Mouse (Mus musculus) CH12.LX (cell line): ENCODE results near the gene Gm49387. TPM values are rescaled to one million over a fixed set of nuclear protein-coding genes. Genes with fewer than 3 reads are reported as not detected.

ENCODE experiments used
- DNase-seq: peaks from one replicate; pipeline ENCODE4 v3.0.0-alpha.2; 2013; ENCODE audit errors: extremely low read depth
- H3K27ac ChIP-seq: 2 replicates; pipeline ENCODE4 v1.5.1; 2012; ENCODE audit warnings: low read depth, mild to moderate bottlenecking, control low read depth, moderate library complexity; ENCODE audit not compliant: insufficient read depth
- H3K27me3 ChIP-seq: replicated peaks from 2 replicates; pipeline ENCODE3; 2012; ENCODE audit warnings: inconsistent platforms
- H3K36me3 ChIP-seq, 2 experiments: replicated peaks in 1 of 2; 2 replicates each; pipeline versions ENCODE3 to v1.6.1; 2012; ENCODE audit warnings: inconsistent platforms in 1 of 2, low read length in 1 of 2, mild to moderate bottlenecking in 1 of 2, mixed read lengths in 1 of 2, moderate library complexity in 1 of 2; ENCODE audit not compliant: control insufficient read depth in 1 of 2, insufficient read depth in 1 of 2
- H3K4me1 ChIP-seq, 2 experiments: 2 replicates each; pipeline ENCODE4 v1.6.1; 2012; ENCODE audit warnings: inconsistent platforms in 1 of 2, moderate library complexity in 1 of 2; ENCODE audit not compliant: insufficient read depth in 2 of 2, control insufficient read depth in 1 of 2
- H3K4me2 ChIP-seq: 2 replicates; pipeline ENCODE4 v1.6.1; 2012; ENCODE audit warnings: low read depth, mild to moderate bottlenecking, control low read depth; ENCODE audit not compliant: poor library complexity, insufficient read depth, severe bottlenecking
- H3K4me3 ChIP-seq, 3 experiments: fragments of 150-350 bp in 1 of 3; sonication (generic) in 1 of 3; replicated peaks in 1 of 3; 2 replicates each; pipeline versions ENCODE3 to v1.5.1; 2011 to 2012; ENCODE audit warnings: low read depth in 2 of 3, low read length in 2 of 3, mild to moderate bottlenecking in 2 of 3, moderate library complexity in 2 of 3, control low read depth in 1 of 3, improper control_type of control experiment in 1 of 3, inconsistent platforms in 1 of 3, mixed read lengths in 1 of 3; ENCODE audit not compliant: poor library complexity in 1 of 3
- H3K79me2 ChIP-seq: replicated peaks from 2 replicates; pipeline ENCODE4 v1.6.1; 2012; ENCODE audit warnings: mild to moderate bottlenecking, moderate library complexity; ENCODE audit not compliant: control insufficient read depth, poor library complexity, insufficient read depth, severe bottlenecking; ENCODE audit errors: extremely low read depth
- H3K9ac ChIP-seq: 2 replicates; pipeline ENCODE4 v1.6.1; 2012; ENCODE audit warnings: low read depth, mild to moderate bottlenecking, control low read depth, moderate library complexity; ENCODE audit not compliant: insufficient read depth
- H3K9me3 ChIP-seq: replicated peaks from 2 replicates; pipeline ENCODE3; 2012; ENCODE audit warnings: low read length, inconsistent platforms, mixed read lengths
- CHD1 ChIP-seq: IDR thresholded peaks from 2 replicates; pipeline ENCODE4 v1.6.1; 2012; ENCODE audit warnings: low read depth, low read length, improper control_type of control experiment, inconsistent platforms
- CHD2 ChIP-seq: IDR thresholded peaks from 2 replicates; pipeline ENCODE4 v1.6.1; 2011; ENCODE audit warnings: low read length, improper control_type of control experiment
- CTCF ChIP-seq, 2 experiments: IDR thresholded peaks in 1 of 2; conservative IDR thresholded peaks in 1 of 2; 2 replicates each; pipeline ENCODE4 v1.5.1; 2011 to 2012; ENCODE audit warnings: low read depth in 2 of 2, low read length in 2 of 2, improper control_type of control experiment in 1 of 2, inconsistent platforms in 1 of 2, mild to moderate bottlenecking in 1 of 2, moderate library complexity in 1 of 2
- E2F4 ChIP-seq: IDR thresholded peaks from 2 replicates; pipeline ENCODE4 v1.6.1; 2011; ENCODE audit warnings: low read depth, low read length, improper control_type of control experiment; ENCODE audit not compliant: insufficient replicate concordance
- ELF1 ChIP-seq: IDR thresholded peaks from 2 replicates; pipeline ENCODE4 v1.6.1; 2014; ENCODE audit warnings: low read depth, mild to moderate bottlenecking, inconsistent platforms, low read length, improper control_type of control experiment
- EP300 ChIP-seq: IDR thresholded peaks from 2 replicates; pipeline ENCODE4 v1.6.1; 2011; ENCODE audit warnings: low read length, improper control_type of control experiment
- IRF4 ChIP-seq: IDR thresholded peaks from 2 replicates; pipeline ENCODE4 v1.6.1; 2014; ENCODE audit warnings: low read depth, mild to moderate bottlenecking, inconsistent platforms, low read length, improper control_type of control experiment
- JUN ChIP-seq: IDR thresholded peaks from 2 replicates; pipeline ENCODE4 v1.6.1; 2011; ENCODE audit warnings: low read depth, mild to moderate bottlenecking, low read length, improper control_type of control experiment, moderate library complexity; ENCODE audit not compliant: insufficient read depth
- JUND ChIP-seq: conservative IDR thresholded peaks from 2 replicates; pipeline ENCODE4 v1.6.1; 2011; ENCODE audit warnings: low read depth, low read length, improper control_type of control experiment
- KAT2A ChIP-seq: IDR thresholded peaks from 2 replicates; pipeline ENCODE4 v1.6.1; 2012; ENCODE audit warnings: low read length, improper control_type of control experiment, inconsistent platforms; ENCODE audit not compliant: insufficient replicate concordance
- MAFK ChIP-seq: IDR thresholded peaks from 2 replicates; pipeline ENCODE4 v1.6.1; 2011; ENCODE audit warnings: low read length, improper control_type of control experiment; ENCODE audit not compliant: insufficient replicate concordance
- MXI1 ChIP-seq: IDR thresholded peaks from 2 replicates; pipeline ENCODE4 v1.6.1; 2011; ENCODE audit warnings: mild to moderate bottlenecking, low read depth, low read length, improper control_type of control experiment
- NELFE ChIP-seq: IDR thresholded peaks from 2 replicates; pipeline ENCODE4 v1.6.1; 2011; ENCODE audit warnings: low read depth, low read length, improper control_type of control experiment
- POLR2AphosphoS2 ChIP-seq: IDR thresholded peaks from 2 replicates; pipeline ENCODE4 v1.6.1; 2011; ENCODE audit warnings: low read depth, low read length, improper control_type of control experiment
- RAD21 ChIP-seq: IDR thresholded peaks from 2 replicates; pipeline ENCODE4 v1.6.1; 2011; ENCODE audit warnings: low read depth, mild to moderate bottlenecking, low read length, improper control_type of control experiment, moderate library complexity
- RCOR1 ChIP-seq: conservative IDR thresholded peaks from 2 replicates; pipeline ENCODE4 v1.6.1; 2012; ENCODE audit warnings: low read depth, mild to moderate bottlenecking, inconsistent platforms, low read length, improper control_type of control experiment
- SIN3A ChIP-seq: IDR thresholded peaks from 2 replicates; pipeline ENCODE4 v1.6.1; 2012; ENCODE audit warnings: low read length, improper control_type of control experiment, inconsistent platforms
- SMC3 ChIP-seq: IDR thresholded peaks from 2 replicates; pipeline ENCODE4 v1.6.1; 2011; ENCODE audit warnings: low read depth, low read length, improper control_type of control experiment
- TBP ChIP-seq: conservative IDR thresholded peaks from 2 replicates; pipeline ENCODE4 v1.6.1; 2011; ENCODE audit warnings: low read depth, low read length, improper control_type of control experiment
- TCF12 ChIP-seq: IDR thresholded peaks from 2 replicates; pipeline ENCODE4 v1.6.1; 2014; ENCODE audit warnings: low read depth, mild to moderate bottlenecking, inconsistent platforms, low read length, improper control_type of control experiment
- ZC3H11A ChIP-seq: IDR thresholded peaks from 2 replicates; pipeline ENCODE4 v1.6.1; 2012; ENCODE audit warnings: low read depth, mild to moderate bottlenecking, inconsistent platforms, low read length, improper control_type of control experiment
- ZKSCAN1 ChIP-seq: IDR thresholded peaks from 2 replicates; pipeline ENCODE4 v1.6.1; 2012; ENCODE audit warnings: low read depth, inconsistent platforms, low read length, improper control_type of control experiment, borderline replicate concordance
- ZMIZ1 ChIP-seq: IDR thresholded peaks from 2 replicates; pipeline ENCODE4 v1.6.1; 2012; ENCODE audit warnings: low read depth, mild to moderate bottlenecking, inconsistent platforms, low read length, improper control_type of control experiment
- ZNF384 ChIP-seq: IDR thresholded peaks from 2 replicates; pipeline ENCODE4 v1.6.1; 2012; ENCODE audit warnings: low read depth, low read length, improper control_type of control experiment, inconsistent platforms
- dilution Hi-C: fragments of 300-500 bp; cut with MboI; formaldehyde crosslinking; loops from 2 replicates; pipeline ENCODE4 v1.14.3; 2020; ENCODE audit warnings: low sequenced_read_pairs; ENCODE audit not compliant: extremely low pct_unique_long_range_greater_than_20kb, extremely low pct_ligation_motif_present
- in situ Hi-C: fragments of 300-500 bp; cut with MboI; formaldehyde crosslinking; loops from 3 replicates; pipeline ENCODE4 v1.14.3; 2019; ENCODE audit warnings: low sequenced_read_pairs, low pct_ligation_motif_present, low pct_unique_long_range_greater_than_20kb, mixed read lengths
- polyA plus RNA-seq: library from polyadenylated mRNA; unstranded; fragments of >175 nt; gene quantifications from 2 replicates; pipeline ENCODE4 v1.2.1, GENCODE M21; 2012; ENCODE audit warnings: low read depth; ENCODE audit not compliant: insufficient read length
- total RNA-seq, 2 experiments: library from RNA; depleted of rRNA; stranded (reverse); fragments of 300-350 nt in 1 of 2; fragments of >200 nt in 1 of 2; gene quantifications; 2 replicates each; pipeline ENCODE4 v1.2.3; 2012 to 2014

Gm49387 gene
- total and polyA plus RNA-seq, 3 experiments: 0.71 TPM; not detected in 2

- Histone ChIP-seq H3K36me3 (peaks cover 3 to 17% of the 10 kb centered on the region in 2 experiments), H3K9ac (no peak overlapping the region), H3K79me2 (no peaks in the 10 kb centered on the region), H3K27ac (no peak overlapping the region), H3K9me3 (no peaks in the 10 kb centered on the region), H3K4me3 (no peak overlapping the region), H3K4me2 (0 out of 2 replicates have a peak overlapping the region, but pooled peaks have one; percentile 46), H3K4me1 (peaks cover 0 to 9% of the 10 kb centered on the region in 2 experiments; a peak in 1 of 4 replicates), H3K27me3 (no peaks in the 10 kb centered on the region)
- dilution Hi-C loops: no loop called here
- TF ChIP-seq SMC3: peak; percentile 87
- TF ChIP-seq NELFE: peak; percentile 29; the same call in 1 of the 2 replicates
- no peak for TF ChIP-seq MAFK
- TF ChIP-seq E2F4: no peak
- no peak for TF ChIP-seq SIN3A
- TF ChIP-seq ZKSCAN1: no peak
- TF ChIP-seq MXI1: no peak
- no peak for TF ChIP-seq ZNF384
- TF ChIP-seq ZC3H11A: peak; percentile 65
- TF ChIP-seq IRF4: peak; percentile 49; the same call in 1 of the 2 replicates
- peak; percentile 89 for TF ChIP-seq RAD21
- no peak for TF ChIP-seq RCOR1
- TF ChIP-seq EP300: no peak
- TF ChIP-seq ELF1: 0 out of 2 replicates have a peak, but pooled peaks have one; percentile 9
- TF ChIP-seq CTCF (conservative IDR thresholded peaks at IDR 0.05 in 1 of 2, IDR thresholded peaks at IDR 0.05 in 1 of 2; ENCODE audit: low read depth in 2 of 2, low read length in 2 of 2): peak; percentile 18 to 88; a peak in 2 of 4 replicates
- no peak for TF ChIP-seq KAT2A
- no peak for TF ChIP-seq CHD2
- TF ChIP-seq JUN: no peak
- TF ChIP-seq TCF12: 0 out of 2 replicates have a peak, but pooled peaks have one; percentile 32
- DNase-seq: no peak
- in situ Hi-C loops: loop anchor here (10.0 kb wide), 1 partner anchor 266 kb away; no protein-coding TSS in a partner anchor
Observed at GRCm38 (mm10) chr14:31519165-31519564, 121.5 kb downstream of the Gm49387 start.

GRCm38 (mm10) chr14:31515895-31516294 lies 124.8 kb downstream of the Gm49387 start:
- peaks cover 0 to 4% of the 10 kb centered on the region in 2 experiments for H3K36me3 ChIP-seq
- H3K27me3 ChIP-seq: no peaks in the 10 kb centered on the region
- H3K4me3 ChIP-seq: no peak overlapping the region
- dilution Hi-C loops (no loop called here), in situ Hi-C loops (loop anchor here (10.0 kb wide), 1 partner anchor 269 kb away; no protein-coding TSS in a partner anchor)
- H3K27ac ChIP-seq: no peak overlapping the region
- peaks cover 0 to 9% of the 10 kb centered on the region in 2 experiments; a peak in 1 of 4 replicates for H3K4me1 ChIP-seq
- no peaks in the 10 kb centered on the region for H3K9me3 ChIP-seq
- no peak for DNase-seq
- no peak overlapping the region for H3K9ac ChIP-seq
- H3K79me2 ChIP-seq: no peaks in the 10 kb centered on the region
- TF ChIP-seq POLR2AphosphoS2: no peak
- TF ChIP-seq RCOR1: no peak
- no peak for TF ChIP-seq EP300
- TF ChIP-seq RAD21: no peak
- no peak for TF ChIP-seq E2F4
- no peak for TF ChIP-seq ZMIZ1
- TF ChIP-seq CHD1: no peak
- TF ChIP-seq MXI1: no peak
- no peak for TF ChIP-seq JUND
- no peak for TF ChIP-seq TBP
- TF ChIP-seq, all 38 proteins: peak for 0
- H3K4me2 ChIP-seq: no peak overlapping the region
